Mouse (Mus musculus): Measurements from ENCODE around the gene Gm960.

Gene Gm960

GRCm38 (mm10) chr19:4711601-4712155 is 13.2 kb upstream of the Gm960 start:
- no peak for DNase-seq (ENCODE audit: low read depth)

- no peak for DNase-seq (ENCODE audit: low read depth)
Observed at GRCm38 (mm10) chr19:4711098-4711600, 12.7 kb upstream of the Gm960 start, which contains the start of gene Sptbn2. TSS of gene Sptbn2 (plus strand) at chr19:4711167.

- no peak for DNase-seq (ENCODE audit: low read depth)
Observed at GRCm38 (mm10) chr19:4708765-4709164, 10.3 kb upstream of the Gm960 start.

DNA sequence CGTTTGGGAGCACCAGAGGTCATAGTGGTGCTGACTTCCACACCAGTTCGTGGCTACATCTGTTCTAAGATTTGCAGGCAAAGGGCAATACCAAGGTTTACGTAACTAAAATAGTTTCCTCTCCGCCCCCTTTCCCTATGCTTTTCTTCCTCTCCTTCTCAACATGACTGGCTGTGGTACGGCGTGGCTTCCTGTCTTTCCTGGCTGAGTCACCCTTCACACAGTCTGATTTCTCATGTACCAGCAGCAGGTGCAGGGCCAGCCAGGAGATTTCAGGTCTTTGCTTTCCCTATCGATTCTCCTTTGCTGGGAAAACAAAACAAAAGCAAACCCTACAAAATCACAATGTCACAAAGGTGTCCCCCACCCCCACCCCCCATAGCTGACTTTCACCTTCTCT is 2.8 kb upstream of the Gm960 start:
- DNase-seq (ENCODE audit: low read depth) = peak; percentile 81

GRCm38 (mm10) chr19:4700656-4701055 is 2.2 kb upstream of the Gm960 start:
- no peak for DNase-seq (ENCODE audit: low read depth)

- no peak for DNase-seq (ENCODE audit: low read depth)
Observed at GRCm38 (mm10) chr19:4699821-4700220, 1.4 kb upstream of the Gm960 start.

- no peak for DNase-seq (ENCODE audit: low read depth)
Observed at GRCm38 (mm10) chr19:4698856-4699255, 388 bp upstream of the Gm960 start.

- DNase-seq (ENCODE audit: low read depth) = no peak
Observed at GRCm38 (mm10) chr19:4697721-4698120, 747 bp downstream of the Gm960 start.

- no peak for DNase-seq (ENCODE audit: low read depth)
Observed at GRCm38 (mm10) chr19:4697121-4697520, 1.3 kb downstream of the Gm960 start.

- no peak for DNase-seq (ENCODE audit: low read depth)
Observed at GRCm38 (mm10) chr19:4694346-4694745, 4.1 kb downstream of the Gm960 start.

DNA sequence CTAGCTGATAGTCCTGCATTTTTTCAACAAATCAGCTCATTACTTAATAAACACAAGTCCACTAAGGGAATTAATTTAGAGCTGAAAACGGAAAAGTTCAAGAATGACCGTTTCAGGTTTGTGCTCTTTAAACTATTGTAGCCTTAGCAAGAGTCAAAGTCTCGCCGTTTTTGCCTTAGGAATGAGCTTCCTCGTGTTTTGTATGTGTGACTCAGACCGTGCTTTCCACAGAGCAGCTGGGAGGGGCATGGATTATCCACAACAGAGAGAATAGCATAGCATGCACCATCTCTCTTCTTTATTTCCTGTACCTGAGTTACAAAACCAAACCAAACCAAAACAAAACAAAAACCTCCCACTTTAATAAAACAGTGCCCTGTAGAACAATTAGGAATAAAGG is 26.1 kb downstream of the Gm960 start:
- DNase-seq (ENCODE audit: low read depth) = no peak

GRCm38 (mm10) chr19:4670776-4671175 is 27.7 kb downstream of the Gm960 start:
- no peak for DNase-seq (ENCODE audit: low read depth)

GRCm38 (mm10) chr19:4666815-4667214 is 31.7 kb downstream of the Gm960 start:
- DNase-seq (ENCODE audit: low read depth) = peak; percentile 25

GRCm38 (mm10) chr19:4658156-4658555 is 40.3 kb downstream of the Gm960 start:
- no peak for DNase-seq (ENCODE audit: low read depth)

DNA sequence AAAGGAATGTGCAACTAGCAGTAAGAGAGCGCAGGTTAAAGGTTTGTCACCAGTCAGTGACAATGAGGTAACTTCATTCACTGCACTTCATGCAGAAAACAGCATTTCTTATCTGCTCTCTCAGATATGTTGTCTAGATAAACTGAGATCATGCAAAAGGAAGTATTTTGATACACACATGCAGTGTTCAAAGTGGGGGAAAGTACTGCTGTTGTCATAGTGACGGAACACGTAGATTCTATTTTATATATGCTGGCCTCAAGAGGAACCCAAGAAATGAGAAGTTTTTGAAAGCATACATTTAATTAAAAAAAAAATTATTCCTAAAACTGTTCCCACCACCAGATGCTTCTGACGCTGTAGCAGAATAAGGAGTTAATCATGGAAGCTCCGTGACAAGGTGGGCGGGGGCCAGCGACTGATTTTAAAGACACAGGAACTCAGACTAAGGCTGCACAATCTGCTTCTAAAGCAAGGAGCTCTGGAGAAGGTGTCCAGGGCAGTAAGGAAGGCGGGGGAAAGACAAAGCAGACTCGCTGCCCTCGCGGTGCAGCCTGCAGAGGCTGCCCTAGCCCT is 51.5 kb downstream of the Gm960 start:
- DNase-seq (ENCODE audit: low read depth) = no peak

- peak; percentile 58 for DNase-seq (ENCODE audit: low read depth)
Observed at GRCm38 (mm10) chr19:4644271-4644670, 54.2 kb downstream of the Gm960 start.

DNA sequence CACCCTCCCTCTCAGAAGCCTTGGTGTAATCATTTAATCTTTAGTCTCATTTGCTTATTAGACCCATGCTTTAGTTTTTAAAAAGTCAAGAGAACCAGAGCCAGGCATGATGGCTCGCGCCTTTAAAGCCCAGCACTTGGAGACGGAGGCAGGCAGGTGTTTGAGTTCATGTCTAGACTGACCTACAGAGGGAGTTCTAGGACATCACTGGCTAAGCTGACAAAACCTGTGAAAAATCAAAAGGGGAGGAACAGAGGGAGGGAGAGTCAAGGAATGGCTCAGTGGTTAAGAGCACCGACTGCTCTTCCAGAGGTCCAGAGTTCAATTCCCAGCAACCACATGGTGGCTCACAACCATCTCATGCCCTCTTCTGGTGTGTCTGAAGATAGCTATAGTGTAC is 62.5 kb downstream of the Gm960 start:
- DNase-seq (ENCODE audit: low read depth) = no peak

DNA sequence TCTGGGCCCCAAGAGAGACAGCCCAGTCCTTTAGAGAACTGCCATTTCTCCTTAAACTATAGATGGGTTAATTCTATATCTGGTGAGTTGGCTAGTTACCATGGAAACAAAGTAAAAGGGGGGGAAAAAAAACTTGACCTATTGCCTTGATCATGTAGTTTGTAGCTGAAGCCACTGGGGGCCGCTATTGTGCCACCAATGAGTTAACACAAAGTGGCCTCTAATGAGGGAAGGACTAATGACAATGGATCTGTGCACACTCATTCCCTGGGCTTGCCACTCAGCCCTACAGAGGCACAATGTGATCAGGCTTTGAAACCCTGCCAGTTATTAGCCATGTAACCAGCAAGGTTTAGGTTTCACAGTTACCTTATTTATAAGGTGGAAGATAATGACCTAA is 69.6 kb downstream of the Gm960 start:
- DNase-seq (ENCODE audit: low read depth) = peak; percentile 80

DNA sequence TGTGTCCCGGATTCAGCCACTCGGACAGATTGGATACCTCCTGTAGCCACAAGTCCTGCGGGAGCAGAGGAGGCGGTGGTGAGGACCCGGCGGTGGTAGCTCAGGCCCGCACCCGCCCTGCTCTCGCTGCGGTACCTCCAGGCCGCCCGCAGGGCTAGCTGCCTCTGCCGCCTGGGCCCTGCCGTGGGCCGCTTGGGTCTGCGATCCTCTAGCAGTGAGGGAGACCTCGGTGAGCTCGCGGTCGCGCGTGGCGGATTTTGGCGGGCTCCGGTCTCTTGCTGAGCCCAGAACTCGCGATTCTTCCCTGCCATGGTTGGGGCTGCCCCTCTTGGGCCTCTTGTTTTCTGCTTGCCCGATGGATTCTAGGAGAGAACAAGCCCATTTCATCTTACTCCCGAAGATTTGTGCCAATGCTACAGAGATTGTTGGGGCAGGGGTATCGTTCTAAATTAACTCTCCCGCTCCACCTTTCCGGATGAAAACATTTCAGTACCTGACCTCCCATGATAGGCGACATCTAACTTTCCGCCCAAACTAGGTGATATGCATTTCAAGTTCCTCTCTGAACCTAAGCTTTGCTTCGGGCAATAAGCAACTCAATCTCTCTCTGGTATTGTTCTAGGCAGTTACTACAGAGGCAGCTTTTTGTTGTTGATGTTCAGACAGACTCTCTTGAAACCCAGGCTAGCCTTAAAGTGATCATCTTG is 72.5 kb downstream of the Gm960 start:
- DNase-seq (ENCODE audit: low read depth) = no peak

- DNase-seq (ENCODE audit: low read depth) = peak; percentile 90
Observed at GRCm38 (mm10) chr19:4625179-4625828, 73.2 kb downstream of the Gm960 start, which contains the start of gene Rce1. TSS of gene Rce1 (minus strand) at chr19:4625641.

DNA sequence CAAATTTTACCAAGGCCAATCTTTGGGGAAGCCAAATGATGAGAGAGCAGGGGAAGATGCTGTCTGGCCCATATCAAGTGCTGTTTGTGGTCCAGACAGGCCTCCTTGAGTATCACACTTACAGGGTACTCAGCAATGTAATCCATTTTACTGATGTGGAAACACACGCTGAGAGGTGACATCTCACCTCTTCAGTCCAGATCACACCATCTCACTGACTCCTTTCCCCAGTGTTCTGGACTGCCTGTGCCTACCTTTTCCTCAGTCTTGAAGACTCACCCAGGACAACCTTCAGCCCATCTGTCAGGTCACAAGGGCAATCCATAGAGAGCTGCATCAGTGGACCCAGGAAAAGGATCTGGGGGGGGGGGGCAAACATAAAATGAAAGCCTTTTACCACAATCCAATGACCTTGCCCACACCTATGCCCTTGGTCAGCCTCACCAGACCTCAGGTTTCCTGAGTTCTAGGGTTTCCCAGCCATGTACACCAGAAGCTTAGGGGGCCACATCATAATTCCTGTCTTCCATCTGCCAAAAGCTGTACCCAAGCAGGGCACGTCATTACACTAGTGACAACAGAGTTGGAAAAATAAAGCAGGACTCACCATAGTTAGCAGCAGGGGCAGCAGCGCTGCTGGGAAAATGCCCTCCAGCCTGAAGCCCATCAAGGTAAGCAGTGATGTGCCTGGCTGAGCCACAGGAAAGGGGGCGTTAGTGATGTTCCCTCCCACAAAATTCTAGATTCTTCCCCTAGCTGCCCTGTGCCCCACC is 73.9 kb downstream of the Gm960 start:
- DNase-seq (ENCODE audit: low read depth) = no peak

DNA sequence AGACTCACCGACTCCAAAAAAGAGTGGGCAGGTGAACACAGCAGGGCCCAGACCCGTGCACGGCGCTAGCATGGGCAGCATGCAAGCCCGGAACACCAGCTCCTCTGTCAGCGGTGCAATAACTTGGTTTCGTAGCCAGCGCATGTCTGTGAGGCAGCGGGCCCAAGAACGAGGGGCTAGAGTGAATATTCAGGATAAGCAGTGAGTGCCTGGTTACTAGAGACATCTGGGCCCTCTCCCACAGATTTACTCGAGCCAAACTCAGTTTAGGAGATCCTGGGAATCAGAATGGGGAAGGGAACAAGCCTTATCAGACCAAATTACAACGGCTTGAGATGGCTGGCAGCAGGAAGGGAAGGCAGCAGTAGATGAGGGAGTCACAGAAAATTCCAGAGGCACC is 74.5 kb downstream of the Gm960 start:
- no peak for DNase-seq (ENCODE audit: low read depth)
